In the genomic region with DNA sequence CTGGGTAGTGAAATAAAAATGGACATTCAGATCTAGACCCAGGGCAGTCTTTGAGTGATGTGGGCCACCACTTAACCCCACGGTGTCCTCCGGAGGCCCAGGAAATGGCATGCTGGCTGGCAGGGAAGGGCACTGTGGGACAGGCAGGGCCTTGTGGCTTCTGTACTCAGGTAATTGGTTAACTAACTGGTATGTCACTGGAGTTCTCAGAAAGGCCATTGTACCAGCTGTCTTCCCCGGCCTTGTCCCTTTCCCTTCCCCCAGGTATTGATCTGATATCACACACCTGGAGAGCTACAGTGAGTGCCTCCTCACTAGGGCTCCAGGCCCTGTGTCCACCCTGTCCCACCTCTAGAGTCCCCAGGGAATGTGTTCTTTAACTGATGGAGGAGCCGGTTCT, we compare ENCODE assay signal across 26 mouse cellular contexts. TPM values are rescaled to one million over a fixed set of nuclear protein-coding genes. Genes with fewer than 3 reads are reported as not detected.
A peak's percentile ranks its signal among the peaks of the same experiment; 100 is the strongest.
DNase-seq lines count a peak whose midpoint lies in the region; ATAC-seq and TF ChIP-seq lines count a peak whose summit lies in the region.
"Had no signal": no experiment of that assay in that cellular context is flagged by ENCODE, and none has a peak within 500 bp of the region (broad histone marks: within the 10 kb centered on the region; RNA-seq: fewer than 3 reads in every experiment).

No protein-coding gene starts in this region.

- TF ChIP-seq EP300 in liver, postnatal 0 days (IDR thresholded peaks at IDR 0.05; ENCODE audit: low read depth) = no peak
- TF ChIP-seq EP300 in stomach, postnatal 0 days (optimal IDR thresholded peaks at IDR 0.05) = no peak

- H3K4me3 ChIP-seq in liver, postnatal 0 days (ENCODE audit: low read depth, low read length) = no peak overlapping the region
- H3K4me3 ChIP-seq in liver, embryonic 11.5 days (ENCODE audit: low read depth, low read length) = no peak overlapping the region
- no peak overlapping the region for H3K4me3 ChIP-seq in intestine, postnatal 0 days (ENCODE audit: low read depth, low read length)
- no peak overlapping the region for H3K4me3 ChIP-seq in stomach, postnatal 0 days (ENCODE audit: low read depth, low read length)
- H3K4me3 ChIP-seq: embryonic facial prominence, embryonic 10.5 days; embryonic facial prominence, embryonic 15.5 days; forebrain, embryonic 12.5 days; heart, embryonic 15.5 days; limb, embryonic 10.5 days; limb, embryonic 15.5 days; midbrain, embryonic 13.5 days had no signal

- peaks cover 8% of the 10 kb centered on the region; the same call in 1 of the 2 replicates for H3K36me3 ChIP-seq in liver, postnatal 0 days (replicated peaks; ENCODE audit: insufficient read depth, low read length)
- H3K36me3 ChIP-seq in liver, embryonic 11.5 days (ENCODE audit: control insufficient read depth, insufficient read depth, low read length) = no peaks in the 10 kb centered on the region
- H3K36me3 ChIP-seq in intestine, postnatal 0 days (ENCODE audit: control insufficient read depth, insufficient read depth) = peaks cover 4% of the 10 kb centered on the region; the same call in 1 of the 2 replicates
- H3K36me3 ChIP-seq in stomach, postnatal 0 days (ENCODE audit: control insufficient read depth, insufficient read depth, low read length) = no peaks in the 10 kb centered on the region
- H3K36me3 ChIP-seq: embryonic facial prominence, embryonic 10.5 days; embryonic facial prominence, embryonic 15.5 days; heart, embryonic 15.5 days; limb, embryonic 10.5 days; limb, embryonic 15.5 days had no signal

- TF ChIP-seq CTCF in liver, postnatal 0 days (IDR thresholded peaks at IDR 0.05; ENCODE audit: low read depth) = no peak
- TF ChIP-seq CTCF in intestine, postnatal 0 days (IDR thresholded peaks at IDR 0.05; ENCODE audit: low read depth) = no peak
- no peak for TF ChIP-seq CTCF in stomach, postnatal 0 days (IDR thresholded peaks at IDR 0.05; ENCODE audit: low read depth)

- peak overlapping the region; percentile 2; the same call in 1 of the 2 replicates for H3K9ac ChIP-seq in liver, postnatal 0 days (replicated peaks)
- no peak overlapping the region for H3K9ac ChIP-seq in liver, embryonic 11.5 days (ENCODE audit: low read depth, low read length)
- no peak overlapping the region for H3K9ac ChIP-seq in intestine, postnatal 0 days (ENCODE audit: low read depth, low read length)
- no peak overlapping the region for H3K9ac ChIP-seq in stomach, postnatal 0 days (ENCODE audit: low read length)
- H3K9ac ChIP-seq: embryonic facial prominence, embryonic 15.5 days; forebrain, embryonic 12.5 days; forebrain, postnatal 0 days; heart, embryonic 15.5 days; limb, embryonic 15.5 days; midbrain, embryonic 13.5 days had no signal

- ATAC-seq in liver, postnatal 0 days = peak; percentile 88
- ATAC-seq in liver, embryonic 11.5 days (replicated peaks; ENCODE audit: low FRiP score) = no peak
- ATAC-seq in intestine, postnatal 0 days = peak; percentile 71
- ATAC-seq in stomach, postnatal 0 days (ENCODE audit: low FRiP score, low TSS enrichment) = 0 out of 2 replicates have a peak, but pooled peaks have one; percentile 15
- ATAC-seq: forebrain, postnatal 0 days; hindbrain, embryonic 16.5 days; midbrain, embryonic 13.5 days had no signal

- DNase-seq in kidney, adult 18-20 months = peak; percentile 35
- no peak for DNase-seq in kidney, postnatal 4 days
- DNase-seq in liver, postnatal 0 days = peak; percentile 36
- DNase-seq in liver, embryonic 11.5 days (ENCODE audit: low spot score) = no peak
- DNase-seq in stomach, postnatal 0 days (ENCODE audit: low spot score) = no peak
- no peak for DNase-seq in MN1 (ENCODE audit: low spot score)
- no peak for DNase-seq in cerebellum, adult 9-10 months
- DNase-seq: adrenal gland, adult 8-10 months; cerebellum, adult 8-10 months; forebrain, postnatal 0 days; gastrocnemius, postnatal 10 days; lung, adult 2 months; lung, postnatal 10 days; retina, postnatal 1 day; right cerebral cortex, postnatal 14 days; thymus, postnatal 4 days had no signal

- H3K4me2 ChIP-seq in liver, postnatal 0 days (ENCODE audit: low read depth, low read length) = no peak overlapping the region
- no peak overlapping the region for H3K4me2 ChIP-seq in liver, embryonic 11.5 days
- H3K4me2 ChIP-seq in intestine, postnatal 0 days (replicated peaks; ENCODE audit: low read depth) = peak overlapping the region; percentile 40
- no peak overlapping the region for H3K4me2 ChIP-seq in stomach, postnatal 0 days (replicated peaks; ENCODE audit: low read depth)
- H3K4me2 ChIP-seq: embryonic facial prominence, embryonic 15.5 days; forebrain, embryonic 12.5 days; heart, embryonic 15.5 days; limb, embryonic 15.5 days; midbrain, embryonic 13.5 days had no signal

- 60% methylated on average over 4 of the region's 4 CpGs for WGBS in liver, postnatal 0 days (ENCODE audit: insufficient replicate concordance)
- WGBS in liver, embryonic 11.5 days = 74% methylated on average over 4 of the region's 4 CpGs
- 39% methylated on average over 4 of the region's 4 CpGs for WGBS in intestine, postnatal 0 days
- 66% methylated on average over 4 of the region's 4 CpGs for WGBS in stomach, postnatal 0 days

- no peaks in the 10 kb centered on the region for H3K27me3 ChIP-seq in liver, postnatal 0 days (ENCODE audit: insufficient read depth, low read length)
- H3K27me3 ChIP-seq in liver, embryonic 11.5 days (replicated peaks; ENCODE audit: control insufficient read depth, insufficient read depth, low read length) = no peaks in the 10 kb centered on the region
- no peaks in the 10 kb centered on the region for H3K27me3 ChIP-seq in intestine, postnatal 0 days (replicated peaks; ENCODE audit: control insufficient read depth, insufficient read depth, low read length)
- no peaks in the 10 kb centered on the region for H3K27me3 ChIP-seq in stomach, postnatal 0 days (ENCODE audit: control insufficient read depth, insufficient read depth, low read length)
- H3K27me3 ChIP-seq: embryonic facial prominence, embryonic 15.5 days; forebrain, embryonic 12.5 days; heart, embryonic 15.5 days; limb, embryonic 15.5 days had no signal

- H3K4me1 ChIP-seq in liver, postnatal 0 days (ENCODE audit: insufficient read depth) = peaks cover 26% of the 10 kb centered on the region
- peaks cover 20% of the 10 kb centered on the region for H3K4me1 ChIP-seq in liver, embryonic 11.5 days (replicated peaks; ENCODE audit: control insufficient read depth, insufficient read depth, low read length)
- peaks cover 21% of the 10 kb centered on the region; the same call in 1 of the 2 replicates for H3K4me1 ChIP-seq in intestine, postnatal 0 days (replicated peaks; ENCODE audit: control insufficient read depth, insufficient read depth, low read length)
- no peaks in the 10 kb centered on the region for H3K4me1 ChIP-seq in stomach, postnatal 0 days (replicated peaks; ENCODE audit: control insufficient read depth, insufficient read depth)
- H3K4me1 ChIP-seq: embryonic facial prominence, embryonic 15.5 days had no signal

- H3K27ac ChIP-seq in liver, postnatal 0 days (ENCODE audit: low read depth) = peak overlapping the region; percentile 82
- H3K27ac ChIP-seq in liver, embryonic 11.5 days (ENCODE audit: low read depth, low read length) = no peak overlapping the region
- peak overlapping the region; percentile 96 for H3K27ac ChIP-seq in intestine, postnatal 0 days (ENCODE audit: low read depth, low read length)
- H3K27ac ChIP-seq in stomach, postnatal 0 days (replicated peaks) = peak overlapping the region; percentile 61
- H3K27ac ChIP-seq: embryonic facial prominence, embryonic 10.5 days; embryonic facial prominence, embryonic 15.5 days; forebrain, embryonic 12.5 days; heart, embryonic 15.5 days; limb, embryonic 10.5 days; limb, embryonic 15.5 days; macrophage; midbrain, embryonic 13.5 days had no signal

- H3K9me3 ChIP-seq in liver, postnatal 0 days (ENCODE audit: low read length) = no peaks in the 10 kb centered on the region
- H3K9me3 ChIP-seq in liver, embryonic 11.5 days (ENCODE audit: control insufficient read depth, low read length) = no peaks in the 10 kb centered on the region
- H3K9me3 ChIP-seq in intestine, postnatal 0 days (ENCODE audit: control insufficient read depth) = no peaks in the 10 kb centered on the region
- H3K9me3 ChIP-seq in stomach, postnatal 0 days (ENCODE audit: control insufficient read depth, low read length) = no peaks in the 10 kb centered on the region
- H3K9me3 ChIP-seq: embryonic facial prominence, embryonic 10.5 days; embryonic facial prominence, embryonic 15.5 days; forebrain, embryonic 12.5 days; heart, embryonic 15.5 days; limb, embryonic 10.5 days; limb, embryonic 15.5 days; midbrain, embryonic 13.5 days had no signal

RNA-seq across cellular contexts. Expression of a gene that starts 36.8 kb away (rescaled TPM):
- 4.3 and 4.5 TPM in 2 replicates for polyA plus RNA-seq in liver, postnatal 0 days (2015; fragmentation: Nextera tagmentation; extraction: Ambion mirVana)
- 6.6 and 7.7 TPM in 2 replicates for polyA plus RNA-seq in liver, embryonic 11.5 days (2014; fragmentation: Nextera tagmentation; extraction: Ambion mirVana)
- polyA plus RNA-seq in intestine, postnatal 0 days (2015; fragmentation: Nextera tagmentation; extraction: Ambion mirVana) = 16.5 and 17.1 TPM in 2 replicates
- 14.7 and 16.6 TPM in 2 replicates for polyA plus RNA-seq in stomach, postnatal 0 days (2015; fragmentation: Nextera tagmentation; extraction: Ambion mirVana)

RNA-seq across cellular contexts. Expression of a gene that starts 46.2 kb away (rescaled TPM):
- polyA plus RNA-seq in liver, postnatal 0 days (2015; fragmentation: Nextera tagmentation; extraction: Ambion mirVana) = 0.90 and 1.0 TPM in 2 replicates
- polyA plus RNA-seq in liver, embryonic 11.5 days (2014; fragmentation: Nextera tagmentation; extraction: Ambion mirVana) = 0.40 and 0.88 TPM in 2 replicates
- 0.54 and 0.66 TPM in 2 replicates for polyA plus RNA-seq in intestine, postnatal 0 days (2015; fragmentation: Nextera tagmentation; extraction: Ambion mirVana)
- 0.87 and 0.99 TPM in 2 replicates for polyA plus RNA-seq in stomach, postnatal 0 days (2015; fragmentation: Nextera tagmentation; extraction: Ambion mirVana)

Comparison
In these comparisons a context has a peak if more than half of its experiments do, and no peak if none do; other contexts are left out.
1. DNase-seq: peak in kidney, adult 18-20 months (single experiment) and liver, postnatal 0 days (single experiment); none in kidney, postnatal 4 days (0 of 2), liver, embryonic 11.5 days (single experiment), stomach, postnatal 0 days (single experiment), MN1 (single experiment) and cerebellum, adult 9-10 months (single experiment).